In the genomic region with DNA sequence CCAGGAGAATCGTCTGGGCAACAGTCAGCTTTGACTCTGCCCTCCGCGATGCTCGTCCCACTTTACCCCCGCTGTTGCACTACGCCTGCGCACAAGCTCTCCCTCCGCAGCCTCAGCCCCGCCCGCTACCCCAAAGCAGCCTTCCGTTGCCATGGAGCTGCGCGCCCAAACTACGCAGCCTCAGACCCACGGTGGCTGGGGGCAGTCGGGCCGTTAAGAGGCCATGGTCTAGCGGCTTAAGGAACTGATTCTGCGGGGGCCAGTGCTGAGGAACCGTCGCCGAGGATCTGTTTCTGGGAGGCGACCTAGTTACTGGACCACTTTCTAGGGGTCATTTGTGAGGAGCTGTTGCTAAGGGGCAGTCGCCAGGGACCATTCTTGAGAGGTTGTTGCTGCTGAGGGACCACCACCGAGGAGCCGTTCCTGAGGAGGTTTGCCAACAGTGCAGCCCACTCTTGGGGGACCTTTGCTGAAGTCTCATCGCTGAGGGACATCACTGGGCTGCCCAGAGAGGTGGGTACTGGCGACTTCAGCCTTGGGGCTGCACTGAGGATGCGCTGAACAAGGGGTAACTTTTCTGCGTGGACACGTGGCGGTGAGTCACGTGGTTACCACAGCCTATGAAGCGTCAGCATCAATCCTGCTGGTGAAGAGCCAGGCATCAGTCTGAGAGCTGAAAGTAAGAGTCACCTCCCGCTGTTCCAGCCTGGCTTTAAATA, we compare ENCODE assay signal across 9 mouse cellular contexts. TPM values are rescaled to one million over a fixed set of nuclear protein-coding genes. Genes with fewer than 3 reads are reported as not detected.
DNase-seq lines count a peak whose midpoint lies in the region; ATAC-seq and TF ChIP-seq lines count a peak whose summit lies in the region.
"Had no signal": no experiment of that assay in that cellular context is flagged by ENCODE, and none has a peak within 500 bp of the region (broad histone marks: within the 10 kb centered on the region; RNA-seq: fewer than 3 reads in every experiment).

TSS of gene Cfap74 (plus strand) at position 133 of the 719 bp plus-strand sequence.

- no peaks in the 10 kb centered on the region for H3K36me3 ChIP-seq in ES-Bruce4 (ENCODE audit: control insufficient read depth, insufficient read depth, low read length, poor library complexity, severe bottlenecking)
- no peaks in the 10 kb centered on the region for H3K36me3 ChIP-seq in forebrain, embryonic 16.5 days (ENCODE audit: control insufficient read depth, insufficient read depth)
- no peaks in the 10 kb centered on the region for H3K36me3 ChIP-seq in liver, embryonic 16.5 days (ENCODE audit: control insufficient read depth, insufficient read depth)

- WGBS in forebrain, embryonic 16.5 days = under 1% methylated on average over 35 of the region's 35 CpGs
- 2% methylated on average over 35 of the region's 35 CpGs for WGBS in liver, embryonic 16.5 days (ENCODE audit: insufficient replicate concordance)
- under 1% methylated on average over 35 of the region's 35 CpGs for WGBS in olfactory bulb, adult 2 months

- peak; percentile 98 for ATAC-seq in forebrain, embryonic 16.5 days
- peak; percentile 35; the same call in 1 of the 2 replicates for ATAC-seq in liver, embryonic 16.5 days (ENCODE audit: low read depth)

- intact Hi-C loops in heart, postnatal 25 days (cut with DNase I) = no loop called here

- H3K4me3 ChIP-seq in ES-Bruce4 (ENCODE audit: low read depth, low read length) = peak within 1 kb of the TSS; percentile 56
- peak within 1 kb of the TSS; percentile 57 for H3K4me3 ChIP-seq in forebrain, embryonic 16.5 days (replicated peaks; ENCODE audit: low read length)
- peak within 1 kb of the TSS; percentile 19 for H3K4me3 ChIP-seq in liver, embryonic 16.5 days (ENCODE audit: low read depth, low read length)
- peak within 1 kb of the TSS; percentile 77 for H3K4me3 ChIP-seq in olfactory bulb, adult 2 months (ENCODE audit: insufficient read depth, low read depth, low read length)
- H3K4me3 ChIP-seq: erythroblast, embryonic 14.5 days had no signal

- TF ChIP-seq CTCF in ES-Bruce4 (IDR thresholded peaks at IDR 0.05; ENCODE audit: low read depth, low read length) = no peak
- TF ChIP-seq CTCF in olfactory bulb, adult 2 months (IDR thresholded peaks at IDR 0.05; ENCODE audit: insufficient read depth, low read depth, low read length) = no peak

- H3K4me2 ChIP-seq in forebrain, embryonic 16.5 days (ENCODE audit: low read length) = peak within 1 kb of the TSS; percentile 77
- peak within 1 kb of the TSS; percentile 39 for H3K4me2 ChIP-seq in liver, embryonic 16.5 days (ENCODE audit: low read depth, low read length)

- no peak for TF ChIP-seq EP300 in ES-Bruce4 (IDR thresholded peaks at IDR 0.05; ENCODE audit: insufficient read depth, low read depth, low read length)

- H3K27ac ChIP-seq in ES-Bruce4 (ENCODE audit: insufficient read depth, low read length) = no peak within 1 kb of the TSS
- no peak within 1 kb of the TSS for H3K27ac ChIP-seq in forebrain, embryonic 16.5 days (ENCODE audit: low read length)
- H3K27ac ChIP-seq in liver, embryonic 16.5 days (ENCODE audit: low read length) = no peak within 1 kb of the TSS
- peak within 1 kb of the TSS; percentile 68 for H3K27ac ChIP-seq in olfactory bulb, adult 2 months (ENCODE audit: insufficient read depth, low read depth, low read length)

- no peaks in the 10 kb centered on the region for H3K4me1 ChIP-seq in ES-Bruce4 (ENCODE audit: control insufficient read depth, insufficient read depth, low read length)
- peaks cover 7% of the 10 kb centered on the region; the same call in 1 of the 2 replicates for H3K4me1 ChIP-seq in forebrain, embryonic 16.5 days (replicated peaks; ENCODE audit: control insufficient read depth, insufficient read depth, low read length)
- no peaks in the 10 kb centered on the region for H3K4me1 ChIP-seq in liver, embryonic 16.5 days (ENCODE audit: control insufficient read depth, low read depth, low read length)
- peaks cover 8% of the 10 kb centered on the region for H3K4me1 ChIP-seq in olfactory bulb, adult 2 months (ENCODE audit: control insufficient read depth, insufficient read depth, low read length)

- peaks cover 3% of the 10 kb centered on the region; the same call in 1 of the 2 replicates for H3K9me3 ChIP-seq in ES-Bruce4 (replicated peaks; ENCODE audit: control insufficient read depth, insufficient read depth, low read length, poor library complexity, severe bottlenecking)
- no peaks in the 10 kb centered on the region for H3K9me3 ChIP-seq in forebrain, embryonic 16.5 days (ENCODE audit: control insufficient read depth, low read length)
- no peaks in the 10 kb centered on the region for H3K9me3 ChIP-seq in liver, embryonic 16.5 days (replicated peaks; ENCODE audit: control insufficient read depth, low read length)

- 0 out of 2 replicates have a peak within 1 kb of the TSS, but pooled peaks have one; percentile 11 for H3K9ac ChIP-seq in ES-Bruce4 (ENCODE audit: low read depth, poor library complexity, severe bottlenecking)
- H3K9ac ChIP-seq in forebrain, embryonic 16.5 days (replicated peaks; ENCODE audit: low read depth, low read length) = peak within 1 kb of the TSS; percentile 48
- H3K9ac ChIP-seq in liver, embryonic 16.5 days (ENCODE audit: low read depth, low read length) = no peak within 1 kb of the TSS

- TF ChIP-seq POLR2A in ES-Bruce4 (IDR thresholded peaks at IDR 0.05; ENCODE audit: insufficient read depth, low read length) = no peak
- peak; percentile 66; the same call in 1 of the 2 replicates for TF ChIP-seq POLR2A in olfactory bulb, adult 2 months (IDR thresholded peaks at IDR 0.05; ENCODE audit: insufficient read depth, low read depth, low read length)

- H3K27me3 ChIP-seq in ES-Bruce4 (ENCODE audit: control insufficient read depth, insufficient read depth, low read length, poor library complexity, severe bottlenecking) = no peaks in the 10 kb centered on the region
- H3K27me3 ChIP-seq in forebrain, embryonic 16.5 days (replicated peaks; ENCODE audit: control insufficient read depth, insufficient read depth, low read length) = 0 out of 2 replicates have a peak, but pooled peaks cover 2% of the 10 kb centered on the region
- peaks cover 3% of the 10 kb centered on the region; the same call in 1 of the 2 replicates for H3K27me3 ChIP-seq in liver, embryonic 16.5 days (ENCODE audit: control insufficient read depth, insufficient read depth, low read depth, low read length)

- peak; percentile 84 for DNase-seq in cerebellum, adult 11-12 months
- DNase-seq in heart, postnatal 25 days (ENCODE audit: low spot score) = peak; percentile 55
- peak; percentile 88 for DNase-seq in layer of hippocampus, adult 11-12 months (ENCODE audit: low spot score)
- peak; percentile 92 for DNase-seq in thymus, postnatal 14 days

RNA-seq across cellular contexts. Expression of gene Cfap74, which starts in this region (rescaled TPM):
- polyA plus RNA-seq in ES-Bruce4 (2011; ENCODE audit: insufficient read depth, insufficient read length, low read depth, missing spikeins) = 3.3 and 3.7 TPM in 2 replicates
- 4.2 and 4.9 TPM in 2 replicates for polyA plus RNA-seq in forebrain, embryonic 16.5 days (2015; fragmentation: Nextera tagmentation; extraction: Ambion mirVana)
- total RNA-seq in heart, postnatal 25 days (2021) = under 1 TPM in 1 of 2 experiments, not detected in 1; 0.36 TPM
- 0.11 and 0.12 TPM in 2 replicates for polyA plus RNA-seq in liver, embryonic 16.5 days (2015; fragmentation: Nextera tagmentation; extraction: Ambion mirVana)
- polyA plus RNA-seq in olfactory bulb, adult 2 months (2012; ENCODE audit: insufficient read depth, insufficient read length, low replicate concordance, missing spikeins) = not detected in 2 replicates
- polyA plus RNA-seq: erythroblast, embryonic 14.5 days had no signal

Comparison
In these comparisons a context has a peak if more than half of its experiments do, and no peak if none do; other contexts are left out.
1. Peak in DNase-seq in heart, postnatal 25 days; RNA of the gene not detected or under 1 TPM.
2. Peak in ATAC-seq, H3K4me3 ChIP-seq and H3K4me2 ChIP-seq in liver, embryonic 16.5 days; RNA of the gene not detected or under 1 TPM.
3. H3K4me3 ChIP-seq: peak in every context shown above with its lines; median percentile 77 in olfactory bulb, adult 2 months; 57 in forebrain, embryonic 16.5 days; 56 in ES-Bruce4; 19 in liver, embryonic 16.5 days.